Mouse (Mus musculus) forebrain, embryonic 12.5 days (tissue): Measurements from ENCODE around the gene Snap25. TPM values are rescaled to one million over a fixed set of nuclear protein-coding genes. Genes with fewer than 3 reads are reported as not detected.

Source experiments
- ATAC-seq: fragments of 200-750 bp; cut with Nextera tagmentation; 2 replicates; pipeline ENCODE4 v1.8.0; 2017; ENCODE audit warnings: moderate TSS enrichment; ENCODE audit not compliant: low FRiP score
- H3K27ac ChIP-seq: fragments of 300-500 bp; sonication (generic); 2 replicates; pipeline ENCODE4 v1.5.1; 2016; ENCODE audit warnings: mild to moderate bottlenecking
- H3K27me3 ChIP-seq: fragments of 300-500 bp; sonication (generic); 2 replicates; pipeline ENCODE4 v1.6.1; 2016; ENCODE audit warnings: mild to moderate bottlenecking
- H3K36me3 ChIP-seq: fragments of 300-500 bp; sonication (generic); replicated peaks from 2 replicates; pipeline ENCODE4 v1.6.1; 2016; ENCODE audit warnings: mild to moderate bottlenecking
- H3K4me1 ChIP-seq: fragments of 300-500 bp; sonication (generic); 2 replicates; pipeline ENCODE4 v1.6.1; 2016
- H3K4me2 ChIP-seq: fragments of 300-500 bp; sonication (generic); 2 replicates; pipeline ENCODE4 v1.6.1; 2016; ENCODE audit warnings: mild to moderate bottlenecking, moderate library complexity
- H3K4me3 ChIP-seq: fragments of 300-500 bp; sonication (generic); replicated peaks from 2 replicates; pipeline ENCODE4 v1.5.1; 2016; ENCODE audit warnings: mild to moderate bottlenecking
- H3K9ac ChIP-seq: fragments of 300-500 bp; sonication (generic); 2 replicates; pipeline ENCODE4 v1.6.1; 2016; ENCODE audit warnings: mild to moderate bottlenecking
- H3K9me3 ChIP-seq: fragments of 300-500 bp; sonication (generic); 2 replicates; pipeline ENCODE4 v1.6.1; 2016
- WGBS: fragments of 180-500 bp; shearing (Covaris S2); methylation state at CpG from one replicate; pipeline ENCODE4 v1.1.7; 2016; 5-methylcytosine and 5-hydroxymethylcytosine counted together
- polyA plus RNA-seq: library from polyadenylated mRNA; unstranded; fragments of >200 nt; fragmentation: Nextera tagmentation; extraction: Ambion mirVana; gene quantifications from 2 replicates; pipeline ENCODE4 v1.2.1, GENCODE M21; 2016

Snap25 gene
- polyA plus RNA-seq, 1 experiment from 2014 or later, result 32.0 TPM

DNA sequence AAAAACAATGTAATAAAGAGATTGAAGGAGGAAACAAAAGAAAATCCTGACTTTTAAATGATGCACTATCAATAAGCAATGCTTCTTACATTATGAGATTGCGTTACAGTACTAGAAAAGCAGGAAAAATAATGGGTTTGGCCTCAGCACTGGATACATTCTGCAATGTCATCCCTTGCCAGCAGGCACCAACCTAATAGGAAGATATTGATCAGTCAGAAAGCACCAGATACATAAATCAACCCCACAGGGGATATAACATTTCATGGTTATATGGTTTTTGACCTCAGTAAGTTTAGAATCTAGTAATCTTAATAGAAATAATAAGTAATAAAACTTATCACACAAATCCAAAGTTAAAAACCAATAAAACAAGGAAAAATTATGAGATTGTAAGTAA is 3.1 kb downstream of the Snap25 start:
- whole genome bisulfite sequencing, result 91% methylated on average over 1 of the region's 1 CpGs
- Histone ChIP-seq H3K27ac (no peak overlapping the region), H3K27me3 (no peaks in the 10 kb centered on the region), H3K36me3 (no peaks in the 10 kb centered on the region), H3K4me1 (peaks cover 10% of the 10 kb centered on the region), H3K4me2 (no peak overlapping the region), H3K4me3 (no peak overlapping the region), H3K9ac (no peak overlapping the region), H3K9me3 (no peaks in the 10 kb centered on the region)
- no peak for ATAC-seq

DNA sequence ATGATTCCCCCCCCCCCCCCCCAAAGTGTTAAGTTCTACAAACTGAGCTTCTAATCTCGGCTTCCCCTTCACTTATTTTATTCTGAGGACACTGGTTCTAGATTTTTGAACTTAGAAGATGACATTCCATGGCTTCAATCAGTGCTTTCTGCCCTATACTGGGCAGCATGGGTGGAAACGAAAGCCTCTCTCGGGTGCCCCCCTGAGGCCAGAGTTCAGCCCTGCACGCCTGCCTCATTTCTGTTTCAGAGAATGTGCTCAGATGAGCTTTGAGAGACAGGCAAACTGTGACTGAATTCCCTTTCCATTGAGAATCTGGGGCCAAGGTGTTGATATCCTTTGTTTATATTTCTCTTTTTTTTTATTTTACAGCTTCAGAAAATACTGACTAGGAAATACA is 7.0 kb downstream of the Snap25 start:
- no peaks in the 10 kb centered on the region for H3K27me3 ChIP-seq
- no peak overlapping the region for H3K4me3 ChIP-seq
- no peak overlapping the region for H3K27ac ChIP-seq
- no peaks in the 10 kb centered on the region for H3K9me3 ChIP-seq
- H3K36me3 ChIP-seq, result no peaks in the 10 kb centered on the region
- no peak overlapping the region for H3K9ac ChIP-seq
- WGBS, result 34% methylated on average over 4 of the region's 4 CpGs
- H3K4me2 ChIP-seq, result no peak overlapping the region
- no peaks in the 10 kb centered on the region for H3K4me1 ChIP-seq
- ATAC-seq, result peak; percentile 61; the same call in 1 of the 2 replicates

DNA sequence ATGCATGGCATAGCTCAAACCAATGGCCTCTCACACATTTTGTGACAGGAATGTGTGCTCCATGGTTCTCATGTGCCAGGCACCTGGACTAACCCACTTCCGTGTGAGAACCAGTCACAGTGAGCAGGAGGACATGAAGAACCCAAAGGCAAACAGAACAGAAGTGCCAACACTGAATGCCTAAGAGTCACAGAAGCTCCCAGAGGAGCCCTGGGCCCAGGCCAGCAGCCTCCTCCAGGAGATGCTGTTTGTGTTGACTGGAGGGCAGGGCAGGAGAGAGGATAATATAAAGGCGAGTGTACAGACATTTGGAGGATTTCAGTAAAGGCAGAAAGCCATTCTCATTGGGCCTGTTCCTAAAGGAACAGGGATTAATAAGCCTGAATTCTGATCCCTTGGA is 25.0 kb downstream of the Snap25 start:
- ATAC-seq, result no peak
- no peaks in the 10 kb centered on the region for H3K27me3 ChIP-seq
- no peaks in the 10 kb centered on the region for H3K4me1 ChIP-seq
- H3K36me3 ChIP-seq, result no peaks in the 10 kb centered on the region
- no peak overlapping the region for H3K9ac ChIP-seq
- H3K4me3 ChIP-seq, result no peak overlapping the region
- 0 out of 2 replicates have a peak, but pooled peaks cover 5% of the 10 kb centered on the region for H3K9me3 ChIP-seq
- no peak overlapping the region for H3K27ac ChIP-seq
- H3K4me2 ChIP-seq, result no peak overlapping the region
- WGBS, result 82% methylated on average over 2 of the region's 2 CpGs

DNA sequence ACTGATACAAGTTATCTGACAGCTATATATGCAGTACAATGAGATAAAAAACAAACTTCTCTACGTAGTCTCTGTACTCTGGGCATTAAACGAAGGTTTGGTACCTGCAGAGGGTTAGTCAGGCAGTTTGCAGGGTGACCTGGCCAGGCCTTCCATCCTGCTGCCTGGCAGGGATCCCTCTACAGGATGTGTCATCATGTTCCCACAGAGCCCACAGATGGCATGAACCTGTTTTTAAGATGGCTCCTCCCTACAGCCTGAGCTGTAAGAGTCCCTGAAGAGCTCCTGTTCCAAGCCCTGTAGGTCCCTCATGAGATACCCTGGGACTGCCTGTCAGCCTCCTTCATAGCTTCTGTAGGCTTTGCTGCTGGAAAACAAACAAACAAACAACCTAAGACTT is 29.0 kb downstream of the Snap25 start:
- no peak for ATAC-seq
- Histone ChIP-seq H3K36me3 (no peaks in the 10 kb centered on the region), H3K4me2 (no peak overlapping the region), H3K9me3 (0 out of 2 replicates have a peak, but pooled peaks cover 5% of the 10 kb centered on the region), H3K4me3 (no peak overlapping the region), H3K27ac (no peak overlapping the region), H3K27me3 (no peaks in the 10 kb centered on the region), H3K9ac (no peak overlapping the region), H3K4me1 (peaks cover 16% of the 10 kb centered on the region)
- WGBS, result 86% methylated on average over 2 of the region's 2 CpGs

DNA sequence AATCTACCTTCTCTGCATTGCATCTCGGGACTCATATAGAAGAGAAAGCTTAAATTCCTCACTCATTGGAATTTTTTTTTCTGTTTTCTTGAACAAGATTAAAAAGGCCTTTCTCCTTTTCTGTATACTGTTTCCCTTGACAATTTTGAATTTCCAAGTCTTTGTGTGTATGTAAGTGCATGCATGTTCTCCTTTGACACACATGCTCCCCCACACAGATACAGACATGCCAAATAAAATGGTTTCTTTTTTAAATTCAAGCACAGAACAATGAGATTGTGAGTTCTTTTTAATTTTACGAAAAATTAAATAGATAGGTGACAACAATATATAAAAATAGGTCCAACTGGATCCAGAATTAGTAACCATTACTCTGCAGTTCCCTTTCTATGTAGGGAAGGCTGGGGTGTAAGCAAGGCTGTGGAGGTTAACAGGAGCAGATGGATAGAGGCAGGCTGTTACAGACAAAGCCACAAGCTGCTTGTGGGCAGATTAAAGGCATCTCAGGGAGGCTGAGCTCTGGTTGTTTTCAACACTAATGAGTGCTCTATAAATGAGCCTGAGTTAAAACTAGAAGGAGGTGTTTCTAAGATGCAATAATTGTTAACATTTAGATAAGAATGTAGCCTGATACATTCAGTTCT is 31.6 kb downstream of the Snap25 start:
- no peaks in the 10 kb centered on the region for H3K27me3 ChIP-seq
- 70% methylated on average over 2 of the region's 2 CpGs for WGBS
- H3K4me1 ChIP-seq, result peaks cover 16% of the 10 kb centered on the region
- H3K9me3 ChIP-seq, result 0 out of 2 replicates have a peak, but pooled peaks cover 3% of the 10 kb centered on the region
- ATAC-seq, result peak; percentile 81; the same call in 1 of the 2 replicates
- no peak overlapping the region for H3K4me3 ChIP-seq
- peak overlapping the region; percentile 64 for H3K27ac ChIP-seq
- no peaks in the 10 kb centered on the region for H3K36me3 ChIP-seq
- H3K9ac ChIP-seq, result no peak overlapping the region
- H3K4me2 ChIP-seq, result no peak overlapping the region

DNA sequence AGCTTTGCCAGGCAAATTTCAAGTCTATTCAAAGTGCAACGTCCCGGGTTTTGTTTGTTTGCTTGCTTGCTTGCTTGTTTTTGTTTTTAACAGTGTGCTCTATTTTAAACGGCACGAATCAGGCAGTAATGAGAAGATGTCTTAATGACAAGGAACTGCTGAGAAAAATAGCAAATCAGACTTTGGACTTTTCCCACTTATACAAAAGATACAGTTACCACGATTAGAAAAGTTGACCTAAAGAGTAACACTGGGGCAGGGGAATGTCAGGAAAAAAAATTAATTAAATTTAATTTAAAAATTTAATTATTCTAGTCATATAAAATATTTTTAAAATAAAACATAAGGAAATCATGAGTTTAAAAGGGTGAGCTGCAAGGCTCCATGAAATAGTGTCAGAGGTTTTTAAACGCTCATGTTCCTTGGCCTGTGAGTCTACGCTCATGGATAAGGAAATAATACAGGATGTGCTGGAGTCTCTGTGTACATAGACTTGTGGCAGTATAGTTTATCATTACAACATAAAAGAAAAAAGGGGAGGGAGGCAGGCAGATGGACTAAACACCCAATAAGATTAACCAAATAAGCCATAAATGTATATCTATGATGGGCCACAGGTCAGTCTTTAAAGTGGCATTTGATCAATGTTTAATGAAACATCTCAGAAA is 32.2 kb downstream of the Snap25 start:
- ATAC-seq, result no peak
- no peaks in the 10 kb centered on the region for H3K9me3 ChIP-seq
- H3K27me3 ChIP-seq, result no peaks in the 10 kb centered on the region
- no peaks in the 10 kb centered on the region for H3K36me3 ChIP-seq
- no peak overlapping the region for H3K9ac ChIP-seq
- H3K4me2 ChIP-seq, result no peak overlapping the region
- no peak overlapping the region for H3K4me3 ChIP-seq
- WGBS, result 37% methylated on average over 7 of the region's 7 CpGs
- H3K27ac ChIP-seq, result peak overlapping the region; percentile 64
- H3K4me1 ChIP-seq, result peaks cover 16% of the 10 kb centered on the region

DNA sequence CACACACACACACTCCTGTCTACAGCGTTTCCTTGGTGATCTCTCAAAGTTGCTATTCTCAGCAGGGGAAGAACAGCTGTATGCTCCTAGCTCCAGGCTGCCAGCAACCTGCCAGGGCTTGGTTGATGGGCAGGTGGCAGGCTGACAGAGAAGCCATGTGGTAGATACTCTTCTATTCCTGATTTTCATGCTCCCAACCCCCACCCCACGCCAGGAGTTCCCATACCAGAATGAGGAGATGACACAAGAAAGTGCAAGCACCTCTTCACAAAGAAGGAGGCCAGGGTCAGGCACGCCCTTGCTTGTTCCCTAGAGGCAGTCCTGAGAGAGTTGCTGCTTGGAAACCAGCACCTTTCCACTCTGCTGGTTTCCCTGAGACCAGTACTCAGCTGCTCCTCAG is 40.4 kb downstream of the Snap25 start:
- Histone ChIP-seq H3K4me2 (no peak overlapping the region), H3K9ac (no peak overlapping the region), H3K4me1 (peaks cover 5% of the 10 kb centered on the region), H3K27me3 (peaks cover 10% of the 10 kb centered on the region; the same call in 1 of the 2 replicates), H3K27ac (no peak overlapping the region), H3K9me3 (no peaks in the 10 kb centered on the region), H3K36me3 (no peaks in the 10 kb centered on the region), H3K4me3 (no peak overlapping the region)
- 26% methylated on average over 3 of the region's 3 CpGs for whole genome bisulfite sequencing
- ATAC-seq, result peak; percentile 61; the same call in 1 of the 2 replicates

DNA sequence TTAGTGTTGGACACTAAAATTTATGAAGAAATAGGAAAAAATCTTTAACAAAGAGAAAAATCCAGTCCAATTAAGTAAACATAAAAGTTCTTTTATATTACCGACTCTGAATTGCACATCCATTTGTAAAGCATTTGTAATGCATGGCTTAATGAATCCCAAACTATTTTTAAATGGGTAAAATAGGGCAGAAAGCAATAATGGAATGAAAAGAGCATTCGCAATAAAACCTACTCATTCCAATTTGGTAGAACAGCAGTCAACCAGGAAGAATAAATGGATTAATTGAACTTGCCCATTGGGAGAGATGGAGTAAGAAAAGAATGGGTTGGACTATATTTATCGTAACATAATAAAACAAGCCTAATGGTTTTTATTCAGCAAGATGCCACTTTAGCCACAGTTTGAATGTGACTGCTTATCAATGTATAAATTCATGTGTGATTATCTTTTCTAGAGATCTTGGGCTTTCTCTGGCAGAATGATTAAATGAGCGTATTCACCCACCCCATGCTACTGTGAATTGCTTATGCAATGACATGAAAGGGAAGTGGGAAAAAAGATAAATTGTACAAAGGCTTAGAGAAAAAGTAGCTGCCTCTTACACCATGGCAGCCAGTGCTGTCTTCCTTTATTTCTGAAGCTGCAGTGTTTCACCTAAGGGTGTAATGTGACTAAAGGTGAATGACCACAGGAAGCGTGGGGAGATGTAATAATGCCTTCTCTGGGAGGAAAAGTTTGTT is 45.7 kb downstream of the Snap25 start:
- 31% methylated on average over 5 of the region's 5 CpGs for WGBS
- peak; percentile 82 for ATAC-seq

DNA sequence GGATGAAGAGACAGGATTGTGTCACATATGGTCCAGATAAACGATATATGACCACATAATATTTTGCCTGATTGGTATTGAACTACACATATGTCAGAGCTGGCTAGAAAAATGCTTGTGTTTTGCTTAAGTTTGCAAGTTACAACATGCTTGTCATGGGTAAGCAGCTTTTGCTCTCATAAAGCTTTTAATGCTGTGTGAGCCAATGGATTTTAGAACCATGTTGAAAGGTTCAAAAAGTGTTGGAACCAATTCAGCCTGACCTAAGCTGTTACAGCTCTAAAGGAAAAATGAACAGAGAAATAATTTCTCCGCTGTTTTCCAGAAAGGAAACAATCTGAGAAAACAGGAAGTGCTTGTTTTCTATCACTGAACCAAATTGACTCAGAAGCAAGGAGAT is 64.9 kb downstream of the Snap25 start:
- Histone ChIP-seq H3K4me2 (no peak overlapping the region), H3K27me3 (no peaks in the 10 kb centered on the region), H3K9me3 (no peaks in the 10 kb centered on the region), H3K9ac (no peak overlapping the region), H3K4me1 (no peaks in the 10 kb centered on the region), H3K36me3 (no peaks in the 10 kb centered on the region), H3K4me3 (no peak overlapping the region), H3K27ac (no peak overlapping the region)
- ATAC-seq, result no peak
- WGBS, result 88% methylated on average over 2 of the region's 2 CpGs

More for the DNA sequence above, 45.7 kb downstream of the Snap25 start:
- no peaks in the 10 kb centered on the region for H3K36me3 ChIP-seq
- no peak overlapping the region for H3K9ac ChIP-seq
- peaks cover 10% of the 10 kb centered on the region; the same call in 1 of the 2 replicates for H3K27me3 ChIP-seq
- peak overlapping the region; percentile 38; the same call in 1 of the 2 replicates for H3K27ac ChIP-seq
- H3K4me1 ChIP-seq, result peaks cover 5% of the 10 kb centered on the region; the same call in 1 of the 2 replicates
- H3K4me3 ChIP-seq, result no peak overlapping the region
- no peak overlapping the region for H3K4me2 ChIP-seq
- H3K9me3 ChIP-seq, result no peaks in the 10 kb centered on the region

DNA sequence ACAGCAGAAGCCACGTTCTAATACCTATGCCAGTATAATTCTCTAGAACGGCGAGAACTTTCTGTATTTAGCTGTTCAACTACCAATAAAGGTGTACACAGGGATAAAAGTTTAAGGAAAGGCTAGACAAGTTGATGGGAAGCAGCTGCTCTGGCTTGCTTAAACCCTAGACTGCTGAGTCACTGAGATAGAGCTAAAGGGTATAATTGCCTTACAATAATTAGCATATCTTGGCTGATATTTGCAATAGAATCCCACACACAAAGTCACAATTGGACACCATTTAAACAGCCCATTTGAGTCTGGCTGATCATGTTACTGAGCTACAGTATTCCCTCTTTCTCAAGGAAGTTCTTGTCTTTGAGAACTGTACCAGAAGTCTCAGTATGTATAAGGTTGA is 65.4 kb downstream of the Snap25 start:
- Histone ChIP-seq H3K36me3 (no peaks in the 10 kb centered on the region), H3K27ac (no peak overlapping the region), H3K4me1 (no peaks in the 10 kb centered on the region), H3K27me3 (no peaks in the 10 kb centered on the region), H3K9me3 (no peaks in the 10 kb centered on the region), H3K9ac (no peak overlapping the region), H3K4me2 (no peak overlapping the region), H3K4me3 (no peak overlapping the region)
- WGBS, result 92% methylated on average over 3 of the region's 3 CpGs
- ATAC-seq, result no peak

DNA sequence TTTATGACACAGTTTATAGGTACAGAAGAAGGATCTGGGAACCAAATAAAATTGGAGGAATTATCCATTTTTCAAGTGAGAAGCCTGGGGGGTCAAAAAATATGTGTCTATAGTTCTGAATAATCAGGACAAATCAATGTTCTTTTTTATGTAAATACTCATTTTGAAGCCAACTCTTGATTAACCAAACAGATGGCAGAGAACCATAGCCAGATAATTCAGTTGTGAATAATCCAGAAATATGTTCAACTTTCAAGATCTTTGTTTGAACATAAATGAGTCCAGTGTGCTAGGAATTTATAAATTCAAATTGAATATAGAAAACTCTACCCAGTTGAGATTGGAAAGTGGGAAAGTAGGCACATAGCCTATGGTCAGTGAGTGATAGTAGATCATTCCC is 67.0 kb downstream of the Snap25 start:
- no peak for ATAC-seq
- H3K9ac ChIP-seq, result no peak overlapping the region
- no peaks in the 10 kb centered on the region for H3K27me3 ChIP-seq
- no peak overlapping the region for H3K4me3 ChIP-seq
- no peaks in the 10 kb centered on the region for H3K9me3 ChIP-seq
- no peaks in the 10 kb centered on the region for H3K36me3 ChIP-seq
- H3K4me1 ChIP-seq, result no peaks in the 10 kb centered on the region
- no peak overlapping the region for H3K27ac ChIP-seq
- H3K4me2 ChIP-seq, result no peak overlapping the region

DNA sequence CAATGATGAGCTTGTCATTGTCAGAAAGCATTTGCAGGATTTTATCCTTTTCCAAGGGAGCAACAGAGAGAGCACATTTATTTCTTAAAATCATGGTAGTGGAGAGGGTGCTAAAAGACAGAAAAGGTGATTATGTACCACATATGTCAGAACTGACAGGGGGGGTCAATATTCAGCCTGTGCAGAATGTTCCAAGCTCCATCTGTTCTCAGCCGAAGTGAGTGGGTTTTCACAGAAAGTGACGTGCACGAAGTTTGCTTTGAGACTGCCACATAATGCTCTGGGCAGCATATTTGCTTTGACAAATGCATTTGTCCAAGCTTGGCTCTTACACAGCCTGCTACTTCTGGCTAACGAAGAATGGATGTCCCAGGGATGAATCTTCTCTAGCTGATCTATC is 71.1 kb downstream of the Snap25 start:
- H3K36me3 ChIP-seq, result no peaks in the 10 kb centered on the region
- no peak overlapping the region for H3K9ac ChIP-seq
- H3K4me1 ChIP-seq, result no peaks in the 10 kb centered on the region
- ATAC-seq, result no peak
- 81% methylated on average over 4 of the region's 4 CpGs for WGBS
- no peaks in the 10 kb centered on the region for H3K27me3 ChIP-seq
- no peak overlapping the region for H3K4me2 ChIP-seq
- H3K9me3 ChIP-seq, result no peaks in the 10 kb centered on the region
- H3K27ac ChIP-seq, result no peak overlapping the region
- H3K4me3 ChIP-seq, result no peak overlapping the region
